Mouse (Mus musculus) ovary, adult 18-20 months (tissue): ENCODE data around the gene Ptdss2.
A peak's percentile ranks its signal among the peaks of the same experiment; 100 is the strongest.

ENCODE experiments used
- DNase-seq: peaks from one replicate; pipeline ENCODE4 v3.0.0; 2022; ENCODE audit warnings: low spot score, mixed read lengths

Gene Ptdss2

DNA sequence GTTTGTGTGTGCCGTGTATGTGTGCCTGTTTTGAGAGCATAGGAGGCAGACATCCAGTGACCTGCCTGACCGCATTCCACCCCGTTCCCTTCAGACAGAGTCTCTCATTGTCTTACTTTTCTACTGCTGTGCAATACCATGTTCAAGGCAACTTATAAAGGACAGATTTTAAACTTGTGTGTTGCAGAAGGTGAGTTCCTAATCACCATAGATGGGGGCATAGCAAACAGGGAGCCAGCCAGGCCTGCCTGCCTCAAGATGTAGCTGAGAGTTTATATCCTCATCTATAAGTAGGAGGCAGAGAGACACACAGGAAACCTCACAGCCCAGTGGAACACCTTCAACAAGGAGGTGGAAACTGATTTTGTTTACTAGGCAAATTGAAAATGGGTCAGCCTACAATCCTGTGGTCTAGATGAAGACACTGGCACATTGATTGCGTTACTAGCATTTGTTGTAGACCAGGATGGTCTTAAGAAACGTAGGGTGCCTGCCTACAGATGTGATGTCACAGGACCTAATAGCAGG is 51.2 kb downstream of the Ptdss2 start:
- DNase-seq = no peak

DNA sequence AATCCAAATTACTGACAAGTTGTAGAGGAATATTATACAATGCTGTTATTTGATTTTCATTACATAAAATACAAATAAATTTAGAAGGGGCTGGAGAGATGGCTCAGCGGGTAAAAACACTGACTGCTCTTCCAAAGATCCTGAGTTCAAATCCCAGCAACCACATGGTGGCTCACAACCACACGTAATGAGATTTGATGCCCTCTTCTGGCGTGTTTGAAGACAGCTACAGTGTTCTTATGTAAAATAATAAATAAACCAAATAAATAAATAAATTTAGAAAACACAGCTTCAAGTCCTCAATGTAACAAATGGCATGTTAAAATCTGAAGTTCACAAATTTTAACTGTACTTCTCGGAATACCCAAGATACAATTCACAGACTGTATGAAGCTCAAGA is 52.9 kb downstream of the Ptdss2 start:
- no peak for DNase-seq

DNA sequence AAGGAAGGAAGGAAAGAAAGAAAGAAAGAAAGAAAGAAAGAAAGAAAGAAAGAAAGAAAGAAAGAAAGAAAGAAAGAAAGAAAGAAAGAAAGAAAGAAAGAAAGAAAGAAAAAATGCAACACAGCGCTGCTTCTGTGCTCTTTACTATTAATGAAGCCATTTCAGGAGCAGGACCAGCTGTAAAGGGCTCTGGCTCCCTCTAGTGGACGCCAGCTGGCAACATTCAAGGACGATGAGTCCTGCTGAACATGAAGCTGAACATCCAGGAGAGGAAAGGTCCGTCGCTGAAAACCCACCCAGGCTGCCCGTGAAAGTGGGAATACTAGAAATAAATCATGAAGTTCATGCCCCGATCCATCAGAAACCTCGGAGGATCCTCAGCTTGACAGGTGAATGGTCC is 54.0 kb downstream of the Ptdss2 start:
- peak; percentile 71 for DNase-seq

DNA sequence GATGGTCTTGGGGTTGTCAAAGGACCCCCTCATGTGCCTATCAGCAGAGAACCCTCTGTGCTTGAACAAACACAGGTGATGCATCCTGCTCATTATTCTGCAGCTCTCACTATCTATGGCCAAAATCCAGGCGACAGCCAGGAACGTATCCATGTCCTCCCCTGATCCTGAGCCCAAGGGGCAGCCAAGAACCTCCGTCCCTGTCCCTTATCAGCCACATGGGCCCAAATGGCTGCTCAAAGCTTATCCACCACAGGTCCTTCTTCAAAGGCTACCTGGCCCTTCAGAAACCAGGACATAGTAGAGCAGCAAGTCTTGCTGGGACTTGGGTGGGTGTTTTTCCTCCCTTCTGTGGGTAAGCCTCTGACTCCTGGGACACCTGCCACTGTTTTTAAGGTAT is 66.0 kb downstream of the Ptdss2 start:
- no peak for DNase-seq

DNA sequence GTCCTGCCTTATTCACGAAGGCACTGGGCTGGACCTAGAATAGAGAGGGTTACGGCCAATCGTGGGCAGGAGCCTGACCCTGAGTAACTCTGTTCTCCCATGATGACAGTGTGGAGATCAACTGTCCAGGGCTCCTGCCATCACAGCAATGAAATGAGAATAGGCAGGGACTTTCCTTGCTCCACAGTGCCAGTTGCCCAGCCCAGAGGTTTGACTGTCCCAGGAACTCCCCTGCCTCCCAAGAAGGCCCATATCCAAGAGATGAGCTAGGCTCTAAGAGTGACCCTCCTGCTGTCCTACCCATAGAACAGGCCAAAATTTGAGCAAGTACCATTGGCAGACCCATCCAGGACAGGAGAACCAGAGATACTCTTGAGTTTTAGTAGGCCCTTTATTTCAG is 66.6 kb downstream of the Ptdss2 start:
- DNase-seq = no peak

DNA sequence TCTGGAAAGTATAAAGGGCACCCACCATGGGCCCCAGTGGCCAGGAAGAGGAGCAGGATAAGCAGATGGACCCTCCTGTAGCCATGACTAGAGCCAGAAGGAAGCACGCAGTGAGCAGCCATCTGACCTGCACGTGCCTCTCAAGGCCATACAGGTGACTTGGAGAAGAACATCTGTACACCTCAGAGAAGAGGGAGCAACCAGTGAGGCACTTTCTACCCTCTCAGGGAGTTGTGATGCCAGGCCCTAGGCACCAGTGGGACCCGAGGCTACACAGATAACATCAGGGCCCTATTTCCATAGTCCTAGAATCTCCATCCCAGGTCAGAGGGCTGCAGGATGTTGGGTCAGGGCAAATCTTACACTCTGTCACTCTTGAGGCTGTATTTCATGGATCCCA is 68.0 kb downstream of the Ptdss2 start:
- no peak for DNase-seq

DNA sequence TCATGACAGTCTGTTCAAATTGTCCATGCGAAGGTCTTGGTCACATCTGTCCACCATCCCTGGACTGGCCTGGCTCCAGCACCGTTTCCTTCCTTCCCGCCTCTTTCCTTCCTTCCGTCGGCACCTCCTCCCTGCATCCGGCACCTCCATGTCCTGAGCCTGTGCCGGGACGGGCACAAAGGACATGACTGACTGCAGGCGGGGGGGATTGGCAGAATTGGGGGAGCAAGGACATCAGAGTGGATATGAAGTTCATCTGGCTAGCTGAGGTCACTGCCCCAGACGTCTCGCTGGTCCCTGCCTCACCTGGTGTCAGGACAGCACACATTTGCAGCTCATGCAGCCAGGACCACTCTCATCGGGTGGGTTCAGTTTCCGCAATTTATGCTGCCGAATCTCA is 68.9 kb downstream of the Ptdss2 start:
- DNase-seq = no peak

DNA sequence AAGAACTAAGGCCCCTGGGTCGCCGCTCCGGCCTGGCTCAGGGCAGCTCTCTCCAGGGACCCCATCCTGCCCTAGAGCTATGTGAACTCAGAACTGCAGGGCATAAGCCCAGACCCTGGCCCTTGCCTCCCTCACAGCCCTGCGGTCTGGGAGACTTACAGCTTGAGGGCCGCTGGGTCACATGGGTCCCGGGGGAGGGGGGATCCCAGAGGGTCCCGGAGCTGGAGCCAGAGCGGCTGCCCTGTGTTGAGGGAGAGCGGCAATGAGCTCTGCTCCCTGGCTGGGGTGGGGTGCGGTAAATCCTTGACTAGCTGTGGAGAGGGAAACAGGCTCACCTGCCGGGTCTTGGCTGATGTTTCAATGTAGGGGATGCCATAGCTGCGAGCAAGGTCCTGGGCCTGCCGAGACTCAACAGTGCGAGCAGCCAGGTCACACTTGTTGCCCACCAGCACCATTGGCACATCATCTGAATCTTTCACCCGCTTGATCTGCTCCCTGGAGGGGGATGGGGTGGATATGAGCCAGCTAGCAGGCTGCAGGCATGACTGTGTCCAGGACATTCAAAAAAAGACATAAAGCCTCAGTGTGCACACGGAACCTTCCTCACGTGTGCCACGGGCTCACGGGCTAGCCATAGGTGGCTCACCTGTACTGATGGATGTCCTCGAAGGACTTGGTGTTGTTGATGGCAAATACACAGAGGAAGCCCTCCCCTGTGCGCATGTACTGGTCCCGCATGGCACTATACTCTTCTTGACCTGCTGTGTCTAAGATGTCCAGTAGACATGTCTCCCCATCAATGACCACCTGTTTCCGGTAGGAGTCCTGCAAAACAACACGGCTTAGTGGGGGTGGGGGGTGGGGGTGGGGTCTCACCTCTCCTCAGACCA is 69.9 kb downstream of the Ptdss2 start:
- no peak for DNase-seq

DNA sequence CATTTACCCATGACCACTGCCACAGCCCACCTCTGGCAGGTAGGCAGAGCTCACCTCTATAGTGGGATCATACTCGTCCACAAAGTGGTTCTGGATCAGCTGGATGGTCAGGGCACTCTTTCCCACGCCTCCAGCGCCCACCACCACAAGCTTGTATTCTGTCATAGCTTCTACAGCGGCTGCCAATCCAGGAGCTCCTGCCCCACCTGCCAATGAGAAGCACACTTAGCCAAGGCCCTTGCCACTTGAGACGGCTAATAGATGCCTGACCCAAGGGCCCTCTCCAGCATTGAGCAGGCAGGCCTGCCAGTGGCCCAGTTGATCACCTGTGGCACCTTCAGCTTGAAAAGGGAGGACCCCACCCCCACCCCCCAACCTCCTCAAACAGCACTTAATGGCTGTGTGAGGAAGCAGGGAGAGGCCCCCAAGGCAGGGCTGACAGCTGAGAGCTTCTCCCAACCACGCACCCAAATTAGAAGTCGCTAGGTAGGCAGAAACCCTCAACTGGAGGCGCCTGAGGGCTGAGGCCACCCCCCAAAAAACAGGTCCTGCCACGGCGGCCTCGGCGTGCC is 70.7 kb downstream of the Ptdss2 start:
- no peak for DNase-seq

DNA sequence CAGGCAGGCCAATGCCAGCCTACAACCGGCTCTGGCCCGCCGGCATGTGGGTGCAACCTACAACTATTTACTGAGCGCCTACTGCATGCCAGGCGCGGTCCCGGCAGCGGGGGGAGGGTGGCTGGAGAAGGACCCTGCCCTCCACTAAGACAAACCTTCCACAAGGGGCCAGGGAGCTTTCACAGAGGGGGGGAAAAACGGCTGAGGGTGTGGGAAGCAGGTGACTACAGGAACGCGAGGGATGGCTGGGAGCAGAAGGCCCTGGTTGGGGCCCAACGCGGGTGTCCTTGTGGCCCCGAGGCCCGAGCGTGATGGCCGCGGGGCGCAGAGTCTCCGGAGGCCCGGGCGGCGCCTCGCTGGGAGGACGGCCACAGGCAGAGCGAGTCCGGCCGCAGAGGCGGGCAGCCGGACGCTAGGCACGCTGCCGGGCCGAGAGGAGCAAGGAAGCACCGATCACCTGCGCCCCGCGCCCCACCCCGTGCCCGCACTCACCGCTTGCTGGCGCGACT is 71.2 kb downstream of the Ptdss2 start:
- no peak for DNase-seq

DNA sequence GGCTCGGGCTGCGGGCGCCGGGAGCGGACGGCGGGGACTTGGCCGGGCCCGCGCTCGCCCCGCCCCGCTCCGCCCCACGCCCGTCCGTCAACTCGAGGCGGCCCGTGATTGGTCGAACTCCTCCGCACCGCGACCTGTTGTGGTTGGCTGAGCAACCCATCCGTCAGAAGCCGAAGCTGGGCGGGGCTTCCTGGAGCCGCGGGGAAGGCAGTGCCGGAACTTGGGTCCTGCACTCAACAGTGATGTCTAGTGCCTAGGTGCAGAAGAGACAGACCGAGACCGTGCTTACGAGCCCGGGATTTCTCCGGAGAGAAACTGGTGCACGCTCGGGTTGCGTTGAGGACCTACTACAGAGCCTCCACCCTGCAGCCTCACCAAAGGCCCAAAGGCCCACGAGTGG is 71.8 kb downstream of the Ptdss2 start, which contains the start of the genes Hras and Lrrc56:
Hras (minus strand) TSS at position 58 of the 400 bp plus-strand sequence.
Lrrc56 (plus strand) TSS at position 210 of the 400 bp plus-strand sequence.
- DNase-seq = peak; percentile 95

DNA sequence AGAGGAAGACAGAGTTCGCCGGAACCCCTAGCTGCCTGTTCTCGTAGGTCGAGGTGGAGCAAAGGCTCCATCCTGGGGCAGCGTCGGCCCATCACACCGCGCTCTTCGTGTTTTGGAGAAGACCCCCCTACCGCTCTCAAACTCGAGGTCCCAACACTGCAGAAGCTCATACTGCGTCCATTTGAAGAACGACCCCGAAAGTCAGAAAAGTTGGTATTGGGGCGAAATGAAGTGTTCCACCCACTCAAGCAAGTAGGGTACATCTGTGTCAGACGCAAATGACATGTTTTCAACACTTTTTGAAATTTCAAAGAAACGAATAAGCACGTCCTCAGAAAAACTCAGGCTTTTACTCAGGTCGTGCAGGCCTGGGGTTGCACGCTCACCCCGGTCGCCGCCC is 72.2 kb downstream of the Ptdss2 start:
- DNase-seq = no peak

DNA sequence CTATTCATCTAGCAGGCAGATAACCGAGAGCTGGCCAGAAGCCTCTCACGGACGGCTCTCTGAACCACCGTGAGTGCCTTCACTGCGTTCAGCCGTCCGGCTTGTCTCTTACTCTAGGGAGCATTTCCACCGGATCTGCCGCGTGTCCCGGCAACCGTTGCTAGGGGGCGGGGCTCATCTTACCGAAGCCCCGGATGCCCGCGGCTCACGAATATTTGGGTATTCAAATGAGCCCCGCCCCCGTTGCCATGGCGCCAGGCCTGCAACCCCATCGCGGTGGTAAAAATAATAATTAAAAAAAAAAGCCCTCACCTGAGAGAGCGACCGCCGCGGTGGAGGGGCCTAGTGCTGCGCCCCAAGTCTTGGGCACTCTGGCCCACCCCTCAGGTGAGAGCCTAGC is 72.6 kb downstream of the Ptdss2 start:
- DNase-seq = peak; percentile 81

DNA sequence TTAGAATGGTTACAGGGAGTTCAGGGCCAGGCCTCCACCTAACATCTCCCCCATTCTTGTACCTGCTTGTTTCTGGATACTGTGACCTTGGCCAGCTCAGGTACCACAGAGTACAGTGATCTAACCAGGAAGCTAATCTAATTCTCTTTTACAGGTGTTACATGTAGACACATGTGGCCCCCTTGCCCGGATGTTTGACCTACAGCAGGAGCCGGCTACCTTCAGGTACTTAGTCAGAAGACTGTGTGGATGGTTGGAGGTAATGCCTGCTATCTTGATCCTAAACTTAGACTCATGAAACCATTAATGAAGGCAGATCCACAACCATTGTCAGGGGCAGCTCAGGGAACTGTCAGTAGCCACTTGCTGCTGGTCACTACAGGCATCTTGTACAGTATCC is 73.6 kb downstream of the Ptdss2 start:
- DNase-seq = no peak

DNA sequence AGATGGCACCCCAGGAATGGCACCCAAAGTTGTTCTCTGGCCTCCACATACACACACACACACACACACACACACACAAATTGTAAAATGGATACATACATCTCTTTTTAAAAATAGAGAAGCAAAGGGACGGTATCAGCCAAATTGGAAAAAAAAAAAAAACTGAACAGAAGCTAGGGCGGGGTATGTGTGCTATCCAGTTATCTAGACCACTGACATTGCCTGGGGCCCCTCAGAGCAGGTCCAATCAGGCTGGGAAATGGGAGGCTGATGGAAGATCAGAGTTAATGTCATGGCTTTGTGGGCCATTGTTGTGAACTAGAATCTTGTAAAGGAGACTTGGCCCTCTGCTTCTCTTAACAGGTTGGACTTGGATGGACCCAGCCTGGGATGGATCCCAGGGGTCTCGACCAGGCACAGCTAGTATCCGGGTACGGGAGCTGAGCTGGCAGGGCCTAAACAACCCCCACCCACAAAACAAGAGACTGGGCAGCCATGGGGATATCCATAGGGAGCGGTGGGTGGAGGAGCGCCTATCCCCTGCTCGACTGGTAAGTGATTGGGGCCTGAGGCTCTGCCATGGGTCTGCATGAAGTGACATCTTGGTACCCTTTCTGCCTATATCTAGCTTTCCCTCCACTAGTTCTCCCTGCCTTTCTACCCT is 74.6 kb downstream of the Ptdss2 start:
- DNase-seq = no peak

DNA sequence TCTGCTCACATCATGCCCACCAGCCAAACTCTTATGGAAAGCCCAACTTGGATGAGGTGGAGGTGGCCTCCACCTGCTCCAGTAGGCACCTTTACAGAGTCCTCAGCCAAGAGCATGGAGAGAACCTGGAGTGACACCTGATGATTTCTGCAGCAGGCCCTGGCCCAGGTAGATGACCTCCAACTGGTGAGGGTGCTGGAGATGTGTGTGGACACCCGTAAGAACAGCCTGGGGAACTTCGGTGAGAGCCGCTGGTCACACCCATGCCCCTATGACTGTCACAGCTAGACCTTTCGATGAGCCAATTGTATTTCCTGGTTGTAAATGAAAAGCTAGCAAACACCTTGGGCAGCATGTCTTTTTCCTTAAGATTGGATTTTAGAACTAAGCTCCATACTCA is 75.9 kb downstream of the Ptdss2 start:
- DNase-seq = no peak

DNA sequence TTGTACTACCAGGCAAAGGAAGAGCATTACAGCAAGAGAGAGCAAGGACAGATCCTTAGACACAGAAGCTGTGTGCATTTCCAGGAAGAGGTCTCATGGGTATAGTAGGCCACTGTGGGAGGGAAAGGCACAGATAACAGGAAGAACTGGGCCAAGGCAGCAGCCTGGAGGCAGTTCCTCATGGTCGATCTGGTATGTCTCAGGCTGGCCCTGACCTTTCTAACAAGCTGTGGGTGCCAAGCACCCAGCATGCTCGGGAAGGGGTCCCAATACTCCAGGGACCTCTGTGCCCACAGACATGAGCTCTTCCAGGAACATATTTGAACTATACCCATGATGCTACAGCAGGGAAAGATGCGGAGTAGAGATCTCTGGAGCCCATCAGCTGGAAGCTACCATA is 82.4 kb downstream of the Ptdss2 start:
- no peak for DNase-seq

DNA sequence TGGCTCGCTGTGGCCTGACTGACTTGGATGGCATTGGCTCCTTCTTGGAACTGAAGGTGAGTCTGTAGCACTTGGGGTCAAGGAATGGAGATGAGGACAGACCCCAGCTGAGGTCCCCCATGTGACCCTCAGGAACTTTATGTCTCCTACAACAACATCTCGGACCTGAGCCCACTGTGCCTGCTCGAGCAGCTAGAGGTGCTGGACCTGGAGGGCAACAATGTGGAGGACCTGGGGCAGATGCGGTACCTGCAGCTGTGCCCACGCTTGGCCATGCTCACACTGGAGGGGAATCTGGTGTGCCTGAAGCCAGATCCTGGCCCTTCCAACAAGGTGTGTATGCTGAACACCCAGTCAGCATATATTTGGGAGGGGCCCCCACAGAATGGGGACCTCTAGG is 83.3 kb downstream of the Ptdss2 start:
- no peak for DNase-seq

DNA sequence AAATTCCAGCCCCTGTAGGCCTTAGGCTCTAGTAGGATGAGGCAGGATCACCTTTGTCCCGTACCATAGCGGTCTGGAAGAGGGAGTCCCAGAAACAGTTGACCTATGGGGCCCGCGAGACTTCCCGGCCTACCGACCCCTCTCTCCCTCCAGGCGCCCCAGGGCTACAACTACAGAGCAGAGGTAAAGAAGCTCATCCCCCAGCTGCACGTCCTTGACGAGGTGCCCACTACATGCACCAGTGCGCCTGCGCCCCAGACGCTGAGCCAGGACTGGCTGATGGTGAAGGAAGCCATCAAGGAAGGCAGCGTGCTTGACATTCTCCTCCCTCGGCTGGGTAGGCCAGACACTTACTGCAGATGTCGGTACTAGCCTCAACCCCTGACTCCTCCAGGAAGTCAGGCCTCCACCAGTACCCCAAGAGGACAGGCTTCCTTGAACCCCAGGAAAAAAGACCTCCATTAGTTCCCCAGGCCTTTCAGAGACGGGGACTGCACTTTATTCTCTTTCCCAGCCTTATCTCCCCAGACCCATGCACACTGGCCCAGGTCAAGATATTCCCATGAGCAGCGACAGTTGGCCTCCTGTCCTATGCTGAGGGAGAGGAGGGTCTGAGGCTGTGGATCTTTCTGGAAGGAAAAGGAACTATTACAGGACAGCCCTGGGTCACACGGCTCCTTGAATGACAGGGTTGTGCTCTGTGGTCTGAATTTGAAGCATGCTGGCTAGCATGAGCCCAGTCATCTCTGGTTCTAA is 84.2 kb downstream of the Ptdss2 start:
- no peak for DNase-seq
